Mouse (Mus musculus) neural tube, embryonic 15.5 days (tissue): ENCODE data around the gene Hemgn. TPM values are rescaled to one million over a fixed set of nuclear protein-coding genes. Genes with fewer than 3 reads are reported as not detected.

ENCODE experiments used
- ATAC-seq: fragments of 200-750 bp; cut with Nextera tagmentation; 2 replicates; pipeline ENCODE4 v1.8.0; 2017; ENCODE audit warnings: mild to moderate bottlenecking, moderate TSS enrichment, moderate library complexity; ENCODE audit not compliant: low FRiP score
- H3K27ac ChIP-seq: fragments of 300-500 bp; sonication (generic); replicated peaks from 2 replicates; pipeline ENCODE4 v1.5.1; 2015; ENCODE audit warnings: mild to moderate bottlenecking, inconsistent platforms
- H3K27me3 ChIP-seq: fragments of 300-500 bp; sonication (generic); replicated peaks from 2 replicates; pipeline ENCODE4 v1.6.1; 2015; ENCODE audit warnings: inconsistent platforms
- H3K36me3 ChIP-seq: fragments of 300-500 bp; sonication (generic); 2 replicates; pipeline ENCODE4 v1.6.1; 2015; ENCODE audit warnings: inconsistent platforms
- H3K4me1 ChIP-seq: fragments of 300-500 bp; sonication (generic); 2 replicates; pipeline ENCODE4 v1.6.1; 2015; ENCODE audit warnings: inconsistent platforms
- H3K4me2 ChIP-seq: fragments of 300-500 bp; sonication (generic); 2 replicates; pipeline ENCODE4 v1.6.1; 2015; ENCODE audit warnings: inconsistent platforms, mild to moderate bottlenecking, moderate library complexity
- H3K4me3 ChIP-seq: fragments of 300-500 bp; sonication (generic); replicated peaks from 2 replicates; pipeline ENCODE4 v1.5.1; 2015; ENCODE audit warnings: mild to moderate bottlenecking, inconsistent platforms
- H3K9ac ChIP-seq: fragments of 300-500 bp; sonication (generic); replicated peaks from 2 replicates; pipeline ENCODE4 v1.6.1; 2015; ENCODE audit warnings: mild to moderate bottlenecking, inconsistent platforms
- H3K9me3 ChIP-seq: fragments of 300-500 bp; sonication (generic); replicated peaks from 2 replicates; pipeline ENCODE4 v1.6.1; 2016; ENCODE audit warnings: inconsistent platforms
- WGBS: fragments of 180-500 bp; shearing (Covaris S2); methylation state at CpG from one replicate; pipeline ENCODE4 v1.1.7; 2015; ENCODE audit warnings: mixed read lengths; 5-methylcytosine and 5-hydroxymethylcytosine counted together
- polyA plus RNA-seq: library from polyadenylated mRNA; unstranded; fragments of >200 nt; fragmentation: Nextera tagmentation; extraction: Ambion mirVana; gene quantifications from 2 replicates; pipeline ENCODE4 v1.2.1, GENCODE M21; 2015

The Hemgn gene
- polyA plus RNA-seq, 1 experiment from 2014 or later: 0.24 TPM

DNA sequence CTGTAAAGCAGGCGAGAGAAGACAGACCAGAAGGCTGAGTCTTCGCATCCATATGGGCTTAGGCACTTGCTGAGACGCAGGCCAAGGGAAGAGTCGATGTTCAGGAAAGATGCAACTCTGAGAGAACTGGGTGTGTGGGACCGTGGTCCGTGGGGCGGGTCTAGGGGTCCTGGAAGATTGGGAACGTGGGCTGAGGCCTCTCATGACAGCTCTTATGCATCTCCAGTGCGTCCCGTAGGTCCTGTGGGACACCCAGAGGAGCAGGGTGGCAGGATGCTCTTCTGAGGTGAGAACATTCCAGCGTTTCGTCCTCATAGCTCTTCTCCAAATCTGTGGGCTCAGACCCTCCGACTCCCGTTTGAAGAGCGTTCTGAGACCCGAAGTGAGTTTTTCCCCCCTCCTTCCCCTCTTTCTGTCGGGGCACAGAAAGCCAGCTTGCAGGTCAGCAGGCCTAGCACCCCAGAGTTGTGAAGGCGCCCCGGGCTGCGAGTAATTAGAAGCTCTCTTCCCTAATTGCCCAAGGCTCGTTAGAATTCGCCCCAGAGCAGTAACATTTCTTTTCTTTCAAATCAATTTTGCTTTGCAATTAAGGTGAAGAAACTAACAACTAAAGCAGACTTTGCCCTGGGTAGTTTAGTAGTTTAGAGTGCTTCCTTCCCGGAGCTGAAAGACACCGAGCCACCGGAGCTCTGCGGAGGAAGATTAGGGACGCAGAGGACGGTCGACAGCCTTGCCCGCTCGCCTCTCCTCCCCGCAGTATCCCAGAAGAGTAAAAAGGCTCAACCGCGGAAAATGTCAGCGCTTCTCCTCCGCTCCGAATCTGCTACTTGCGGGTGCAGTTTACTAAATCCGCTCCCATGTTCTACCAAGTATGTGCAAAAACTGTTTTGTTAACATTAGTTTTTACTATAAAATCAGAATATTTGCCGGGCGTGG lies 65.5 kb downstream of the Hemgn start:
- peaks cover 22% of the 10 kb centered on the region for H3K4me1 ChIP-seq
- H3K36me3 ChIP-seq: no peaks in the 10 kb centered on the region
- no peak for ATAC-seq
- WGBS: 1% methylated on average over 41 of the region's 41 CpGs
- H3K4me2 ChIP-seq: no peak overlapping the region
- no peak overlapping the region for H3K4me3 ChIP-seq
- H3K27ac ChIP-seq: no peak overlapping the region
- H3K27me3 ChIP-seq: peaks cover 93% of the 10 kb centered on the region
- no peaks in the 10 kb centered on the region for H3K9me3 ChIP-seq
- H3K9ac ChIP-seq: no peak overlapping the region

DNA sequence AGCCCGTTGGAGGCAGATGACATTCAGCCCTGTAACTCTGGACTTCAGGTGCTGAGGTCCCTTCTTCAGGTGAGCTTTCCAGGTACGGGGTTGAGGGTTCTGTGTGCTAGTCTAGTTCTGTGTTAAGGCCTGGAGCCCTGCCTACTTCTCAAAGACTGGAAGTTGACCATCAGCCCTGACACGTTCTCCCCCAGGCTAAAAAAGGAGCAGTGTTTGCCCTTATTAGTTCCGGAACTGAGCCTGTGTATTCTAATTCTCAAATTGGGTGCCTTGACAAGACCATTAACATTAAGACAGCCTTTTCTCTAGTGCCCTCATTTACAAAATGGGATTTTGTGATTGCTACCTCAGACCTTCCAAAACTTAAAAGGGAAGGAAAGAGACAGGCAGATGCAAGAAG lies 66.2 kb downstream of the Hemgn start:
- WGBS: 8% methylated on average over 4 of the region's 4 CpGs
- H3K27me3 ChIP-seq: peaks cover 95% of the 10 kb centered on the region
- H3K4me2 ChIP-seq: no peak overlapping the region
- no peak overlapping the region for H3K9ac ChIP-seq
- H3K4me1 ChIP-seq: peaks cover 29% of the 10 kb centered on the region
- no peak overlapping the region for H3K27ac ChIP-seq
- no peak for ATAC-seq
- H3K9me3 ChIP-seq: no peaks in the 10 kb centered on the region
- no peak overlapping the region for H3K4me3 ChIP-seq
- H3K36me3 ChIP-seq: no peaks in the 10 kb centered on the region

DNA sequence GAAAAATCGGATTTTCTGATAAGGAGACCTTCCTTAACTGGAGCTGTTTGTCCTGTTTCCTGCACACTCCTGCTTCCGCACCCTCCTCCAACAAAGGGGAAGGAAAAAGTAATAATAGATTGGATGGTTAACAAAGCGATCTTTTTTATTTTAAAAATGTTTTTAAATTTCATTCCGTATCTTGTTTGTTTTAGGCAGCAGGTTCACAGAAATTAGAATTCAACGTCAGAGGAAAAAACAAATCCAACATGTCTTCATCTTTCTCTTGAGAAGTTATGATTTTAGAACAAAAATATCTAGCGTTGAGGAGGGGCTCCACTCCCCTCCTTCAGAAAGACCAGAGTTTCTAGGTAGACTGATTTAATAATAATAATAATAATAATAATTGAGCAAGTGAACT lies 67.1 kb downstream of the Hemgn start:
- Histone ChIP-seq H3K9ac (no peak overlapping the region), H3K4me2 (no peak overlapping the region), H3K36me3 (no peaks in the 10 kb centered on the region), H3K27ac (no peak overlapping the region), H3K27me3 (peaks cover 95% of the 10 kb centered on the region), H3K9me3 (no peaks in the 10 kb centered on the region), H3K4me1 (peaks cover 30% of the 10 kb centered on the region), H3K4me3 (no peak overlapping the region)
- no peak for ATAC-seq
- 23% methylated on average over 6 of the region's 6 CpGs for WGBS

DNA sequence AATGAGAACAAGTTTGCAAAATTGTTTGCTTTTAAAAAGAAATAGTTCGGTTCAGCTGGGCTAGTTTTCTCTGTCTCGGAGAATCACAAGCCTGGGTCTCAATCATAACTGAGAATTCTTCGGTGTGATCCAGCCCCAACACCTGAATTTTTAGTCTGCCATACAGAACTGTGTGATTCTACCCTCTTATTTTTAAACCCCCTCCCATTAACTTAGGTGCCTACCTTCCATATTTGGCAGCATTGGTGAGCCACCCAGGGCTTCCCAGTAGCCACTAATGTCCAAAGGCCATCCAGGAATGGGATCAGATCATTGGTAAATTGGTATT lies 67.6 kb downstream of the Hemgn start:
- 19% methylated on average over 3 of the region's 3 CpGs for WGBS
- Histone ChIP-seq H3K4me1 (peaks cover 30% of the 10 kb centered on the region), H3K4me2 (no peak overlapping the region), H3K27me3 (peaks cover 95% of the 10 kb centered on the region), H3K9ac (no peak overlapping the region), H3K27ac (no peak overlapping the region), H3K36me3 (no peaks in the 10 kb centered on the region), H3K9me3 (no peaks in the 10 kb centered on the region), H3K4me3 (no peak overlapping the region)
- no peak for ATAC-seq

DNA sequence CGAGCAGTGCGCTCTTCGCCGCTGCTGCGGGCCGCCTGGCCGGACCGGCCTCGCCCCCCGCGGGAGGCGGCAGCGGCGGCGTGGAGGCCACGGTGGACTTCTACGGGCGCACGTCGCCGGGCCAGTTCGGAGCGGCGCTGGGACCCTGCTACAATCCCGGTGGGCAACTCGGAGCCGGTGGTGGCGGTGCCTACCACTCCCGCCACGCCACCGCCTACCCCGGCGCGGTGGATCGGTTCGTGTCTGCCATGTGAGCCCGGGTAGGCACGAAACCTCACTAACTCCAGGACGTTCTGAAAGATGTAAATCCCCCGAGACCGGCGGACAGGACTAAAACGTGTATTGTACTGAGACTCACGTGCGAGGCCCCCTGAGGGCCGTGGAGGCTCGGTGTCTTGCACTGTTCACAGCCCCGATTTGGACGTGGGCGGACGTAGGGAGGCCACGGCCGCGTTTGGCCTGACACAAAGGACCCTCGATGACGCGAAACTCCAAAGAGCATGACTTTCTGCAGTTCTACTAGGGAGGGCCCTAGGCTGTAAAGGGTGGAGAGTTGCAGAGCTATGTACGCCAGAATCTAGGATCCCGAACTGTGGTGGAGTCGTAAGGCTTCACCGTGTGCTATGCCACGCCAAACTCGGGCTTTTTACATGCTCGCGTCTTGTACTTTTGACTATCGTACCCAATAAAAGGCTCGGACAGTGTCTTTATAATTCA lies 68.1 kb downstream of the Hemgn start:
- Histone ChIP-seq H3K27ac (no peak overlapping the region), H3K4me2 (peak overlapping the region; percentile 61), H3K9ac (no peak overlapping the region), H3K27me3 (peaks cover 95% of the 10 kb centered on the region), H3K4me1 (peaks cover 30% of the 10 kb centered on the region), H3K36me3 (no peaks in the 10 kb centered on the region), H3K4me3 (peak overlapping the region; percentile 40; the same call in 1 of the 2 replicates), H3K9me3 (no peaks in the 10 kb centered on the region)
- 2% methylated on average over 65 of the region's 67 CpGs for WGBS
- ATAC-seq: no peak

DNA sequence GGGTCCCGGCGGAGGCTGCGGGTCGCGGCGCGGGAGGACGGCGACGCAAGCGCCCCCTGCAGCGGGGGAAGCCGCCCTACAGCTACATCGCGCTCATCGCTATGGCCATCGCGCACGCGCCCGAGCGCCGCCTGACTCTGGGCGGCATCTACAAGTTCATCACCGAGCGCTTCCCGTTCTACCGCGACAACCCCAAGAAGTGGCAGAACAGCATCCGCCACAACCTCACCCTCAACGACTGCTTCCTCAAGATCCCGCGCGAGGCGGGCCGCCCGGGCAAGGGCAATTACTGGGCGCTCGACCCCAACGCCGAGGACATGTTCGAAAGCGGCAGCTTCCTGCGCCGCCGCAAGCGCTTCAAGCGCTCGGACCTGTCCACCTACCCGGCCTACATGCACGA lies 69.0 kb downstream of the Hemgn start:
- peak; percentile 58; the same call in 1 of the 2 replicates for ATAC-seq
- Histone ChIP-seq H3K4me3 (peak overlapping the region; percentile 40), H3K27me3 (peaks cover 94% of the 10 kb centered on the region), H3K36me3 (no peaks in the 10 kb centered on the region), H3K9me3 (no peaks in the 10 kb centered on the region), H3K27ac (no peak overlapping the region), H3K4me2 (peak overlapping the region; percentile 61), H3K4me1 (peaks cover 34% of the 10 kb centered on the region), H3K9ac (no peak overlapping the region)
- under 1% methylated on average over 46 of the region's 51 CpGs for WGBS

Other genes starting within 250 kb of the Hemgn start
- gene Xpa, start 217.2 kb downstream of the Hemgn start, polyA plus RNA-seq: 26.4 and 27.4 TPM in 2 replicates
- not detected in 2 replicates for gene Foxe1, start 69.9 kb downstream of the Hemgn start, polyA plus RNA-seq
- 8.4 and 10.7 TPM in 2 replicates for gene Trmo, start 24.1 kb downstream of the Hemgn start, polyA plus RNA-seq
- gene Anp32b, start 37.4 kb upstream of the Hemgn start, polyA plus RNA-seq: 70.3 and 129 TPM in 2 replicates
- 76.5 and 85.4 TPM in 2 replicates for gene Nans, start 75.7 kb upstream of the Hemgn start, polyA plus RNA-seq
- gene Trim14, start 122.6 kb upstream of the Hemgn start, polyA plus RNA-seq: 1.5 and 5.1 TPM in 2 replicates
- gene Coro2a, start 188.7 kb upstream of the Hemgn start, polyA plus RNA-seq: 9.8 and 18.7 TPM in 2 replicates
- 0.73 and 1.7 TPM in 2 replicates for gene Tbc1d2, start 236.7 kb upstream of the Hemgn start, polyA plus RNA-seq